Mouse (Mus musculus) brain, embryonic 14.5 days (tissue): Measurements from ENCODE around the gene Npcd.

ENCODE experiments used
- CTCF ChIP-seq: fragments of 200-500 bp; IDR thresholded peaks from 2 replicates; pipeline ENCODE4 v1.5.1; 2012; ENCODE audit warnings: inconsistent platforms, mild to moderate bottlenecking, moderate library complexity, borderline replicate concordance; ENCODE audit not compliant: insufficient read depth, insufficient read length; ENCODE audit errors: extremely low read depth
- POLR2A ChIP-seq: fragments of 200-500 bp; IDR thresholded peaks from 2 replicates; pipeline ENCODE4 v1.6.1; 2012; ENCODE audit warnings: mild to moderate bottlenecking, inconsistent platforms, borderline replicate concordance; ENCODE audit not compliant: poor library complexity, insufficient read depth, insufficient read length, severe bottlenecking; ENCODE audit errors: extremely low read depth

- TF ChIP-seq CTCF (no peak), POLR2A (no peak)
Measured at GRCm38 (mm10) chr15:79823588-79824280, 10.3 kb downstream of the Npcd start.
